In the genomic region with DNA sequence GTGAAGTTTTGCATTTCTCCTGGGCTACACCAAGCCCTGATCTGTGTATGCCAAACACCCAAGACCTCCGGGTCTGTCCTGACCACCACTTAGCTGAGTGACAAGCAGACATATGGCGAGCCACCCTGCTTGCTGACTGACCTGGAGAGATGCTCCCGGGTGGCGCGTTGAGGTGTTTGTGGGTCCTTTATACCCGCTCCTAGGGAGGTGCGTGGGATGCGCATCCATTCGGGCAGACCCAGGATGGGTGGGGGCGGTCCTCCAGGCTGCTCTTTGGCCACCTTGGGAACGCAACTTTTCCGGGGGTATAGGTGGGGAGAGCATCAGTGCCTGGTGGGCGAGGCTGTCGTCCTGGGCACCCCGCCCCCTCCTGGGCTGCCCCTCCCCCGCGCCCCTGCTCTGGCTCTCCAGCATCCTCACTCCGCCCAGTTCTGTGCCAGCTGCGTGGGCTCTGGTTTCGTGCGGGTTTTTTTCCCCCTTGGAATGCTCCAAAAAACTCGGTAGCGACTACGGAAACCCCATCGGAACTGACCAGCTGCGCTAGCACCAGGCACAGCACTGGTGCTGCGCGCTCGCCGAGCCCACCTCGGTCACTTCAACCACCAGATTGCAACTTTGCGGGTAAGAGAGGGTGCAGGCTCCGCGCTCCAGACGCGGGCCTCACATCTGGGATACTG, we compare ENCODE assay signal across 8 mouse cellular contexts. TPM values are rescaled to one million over a fixed set of nuclear protein-coding genes. Genes with fewer than 3 reads are reported as not detected.
DNase-seq lines count a peak whose midpoint lies in the region; ATAC-seq and TF ChIP-seq lines count a peak whose summit lies in the region.
"Had no signal": no experiment of that assay in that cellular context is flagged by ENCODE, and none has a peak within 500 bp of the region (broad histone marks: within the 10 kb centered on the region; RNA-seq: fewer than 3 reads in every experiment).

A gene (plus strand): TSS at position 397 of the 677 bp plus-strand sequence.

- TF ChIP-seq CTCF in intestine, postnatal 0 days (IDR thresholded peaks at IDR 0.05; ENCODE audit: low read depth), result no peak
- no peak for TF ChIP-seq CTCF in liver, postnatal 0 days (IDR thresholded peaks at IDR 0.05; ENCODE audit: low read depth)
- no peak for TF ChIP-seq CTCF in stomach, postnatal 0 days (IDR thresholded peaks at IDR 0.05; ENCODE audit: low read depth)

- H3K4me3 ChIP-seq in forebrain, embryonic 13.5 days, result peak within 1 kb of the TSS; percentile 59
- peak within 1 kb of the TSS; percentile 41 for H3K4me3 ChIP-seq in intestine, postnatal 0 days (ENCODE audit: low read depth, low read length)
- H3K4me3 ChIP-seq in liver, postnatal 0 days (ENCODE audit: low read depth, low read length), result peak within 1 kb of the TSS; percentile 8; the same call in 1 of the 2 replicates
- peak within 1 kb of the TSS; percentile 42 for H3K4me3 ChIP-seq in stomach, postnatal 0 days (ENCODE audit: low read depth, low read length)
- H3K4me3 ChIP-seq: myocyte had no signal

- peak within 1 kb of the TSS; percentile 62 for H3K9ac ChIP-seq in forebrain, embryonic 13.5 days
- 0 out of 2 replicates have a peak within 1 kb of the TSS, but pooled peaks have one; percentile 17 for H3K9ac ChIP-seq in intestine, postnatal 0 days (ENCODE audit: low read depth, low read length)
- H3K9ac ChIP-seq in liver, postnatal 0 days (replicated peaks), result no peak within 1 kb of the TSS
- peak within 1 kb of the TSS; percentile 38 for H3K9ac ChIP-seq in stomach, postnatal 0 days (ENCODE audit: low read length)

- no peaks in the 10 kb centered on the region for H3K9me3 ChIP-seq in forebrain, embryonic 13.5 days (replicated peaks)
- H3K9me3 ChIP-seq in intestine, postnatal 0 days (ENCODE audit: control insufficient read depth), result no peaks in the 10 kb centered on the region
- H3K9me3 ChIP-seq in liver, postnatal 0 days (ENCODE audit: low read length), result no peaks in the 10 kb centered on the region
- no peaks in the 10 kb centered on the region for H3K9me3 ChIP-seq in stomach, postnatal 0 days (ENCODE audit: control insufficient read depth, low read length)

- no peak for TF ChIP-seq EP300 in liver, postnatal 0 days (IDR thresholded peaks at IDR 0.05; ENCODE audit: low read depth)
- TF ChIP-seq EP300 in stomach, postnatal 0 days (optimal IDR thresholded peaks at IDR 0.05), result no peak

- peak within 1 kb of the TSS; percentile 91 for H3K4me2 ChIP-seq in forebrain, embryonic 13.5 days
- H3K4me2 ChIP-seq in intestine, postnatal 0 days (replicated peaks; ENCODE audit: low read depth), result peak within 1 kb of the TSS; percentile 62
- peak within 1 kb of the TSS; percentile 26 for H3K4me2 ChIP-seq in liver, postnatal 0 days (ENCODE audit: low read depth, low read length)
- peak within 1 kb of the TSS; percentile 69 for H3K4me2 ChIP-seq in stomach, postnatal 0 days (replicated peaks; ENCODE audit: low read depth)

- peak; percentile 80 for ATAC-seq in forebrain, embryonic 13.5 days
- ATAC-seq in intestine, postnatal 0 days, result no peak
- ATAC-seq in liver, postnatal 0 days, result no peak
- no peak for ATAC-seq in stomach, postnatal 0 days (ENCODE audit: low FRiP score, low TSS enrichment)

- H3K27me3 ChIP-seq in forebrain, embryonic 13.5 days, result peaks cover 18% of the 10 kb centered on the region
- peaks cover 18% of the 10 kb centered on the region for H3K27me3 ChIP-seq in intestine, postnatal 0 days (replicated peaks; ENCODE audit: control insufficient read depth, insufficient read depth, low read length)
- H3K27me3 ChIP-seq in liver, postnatal 0 days (ENCODE audit: insufficient read depth, low read length), result peaks cover 30% of the 10 kb centered on the region
- no peaks in the 10 kb centered on the region for H3K27me3 ChIP-seq in stomach, postnatal 0 days (ENCODE audit: control insufficient read depth, insufficient read depth, low read length)

- no peak within 1 kb of the TSS for H3K27ac ChIP-seq in forebrain, embryonic 13.5 days
- no peak within 1 kb of the TSS for H3K27ac ChIP-seq in intestine, postnatal 0 days (ENCODE audit: low read depth, low read length)
- H3K27ac ChIP-seq in liver, postnatal 0 days (ENCODE audit: low read depth), result no peak within 1 kb of the TSS
- H3K27ac ChIP-seq in stomach, postnatal 0 days (replicated peaks), result no peak within 1 kb of the TSS

- WGBS in forebrain, embryonic 13.5 days, result 0% methylated on average over 34 of the region's 36 CpGs
- 2% methylated on average over 36 of the region's 36 CpGs for whole genome bisulfite sequencing in intestine, postnatal 0 days
- 3% methylated on average over 35 of the region's 36 CpGs for WGBS in liver, postnatal 0 days (ENCODE audit: insufficient replicate concordance)
- 1% methylated on average over 36 of the region's 36 CpGs for WGBS in stomach, postnatal 0 days

- peaks cover 28% of the 10 kb centered on the region for H3K4me1 ChIP-seq in forebrain, embryonic 13.5 days
- H3K4me1 ChIP-seq in intestine, postnatal 0 days (replicated peaks; ENCODE audit: control insufficient read depth, insufficient read depth, low read length), result no peaks in the 10 kb centered on the region
- H3K4me1 ChIP-seq in liver, postnatal 0 days (ENCODE audit: insufficient read depth), result no peaks in the 10 kb centered on the region
- H3K4me1 ChIP-seq in stomach, postnatal 0 days (replicated peaks; ENCODE audit: control insufficient read depth, insufficient read depth), result no peaks in the 10 kb centered on the region

- H3K36me3 ChIP-seq in forebrain, embryonic 13.5 days (ENCODE audit: poor library complexity, severe bottlenecking), result no peaks in the 10 kb centered on the region
- no peaks in the 10 kb centered on the region for H3K36me3 ChIP-seq in intestine, postnatal 0 days (ENCODE audit: control insufficient read depth, insufficient read depth)
- no peaks in the 10 kb centered on the region for H3K36me3 ChIP-seq in liver, postnatal 0 days (replicated peaks; ENCODE audit: insufficient read depth, low read length)
- no peaks in the 10 kb centered on the region for H3K36me3 ChIP-seq in stomach, postnatal 0 days (ENCODE audit: control insufficient read depth, insufficient read depth, low read length)

- DNase-seq in ovary, postnatal 36 days (ENCODE audit: low spot score), result peak; percentile 15
- no peak for DNase-seq in ovary, postnatal 10 days (ENCODE audit: low spot score)
- DNase-seq in liver, postnatal 0 days, result peak; percentile 15
- DNase-seq in stomach, postnatal 0 days (ENCODE audit: low spot score), result peak; percentile 15
- no peak for DNase-seq in spleen, postnatal 10 days (ENCODE audit: low spot score in 2 of 2)

RNA-seq across cellular contexts. Expression of the gene that starts here (rescaled TPM):
- 4.3 and 5.0 TPM in 2 replicates for polyA plus RNA-seq in forebrain, embryonic 13.5 days (2015; fragmentation: Nextera tagmentation; extraction: Ambion mirVana)
- 1.5 and 2.0 TPM in 2 replicates for polyA plus RNA-seq in intestine, postnatal 0 days (2015; fragmentation: Nextera tagmentation; extraction: Ambion mirVana)
- not detected in 2 replicates for polyA plus RNA-seq in liver, postnatal 0 days (2015; fragmentation: Nextera tagmentation; extraction: Ambion mirVana)
- polyA plus RNA-seq in stomach, postnatal 0 days (2015; fragmentation: Nextera tagmentation; extraction: Ambion mirVana), result 1.3 TPM in 2 replicates
- polyA plus RNA-seq: myocyte had no signal

Comparison
In these comparisons a context has a peak if more than half of its experiments do, and no peak if none do; other contexts are left out.
1. DNase-seq: peak in ovary, postnatal 36 days (single experiment) and stomach, postnatal 0 days (single experiment); none in ovary, postnatal 10 days (single experiment) and spleen, postnatal 10 days (0 of 2).
2. Peak in DNase-seq, H3K4me3 ChIP-seq and H3K4me2 ChIP-seq in liver, postnatal 0 days; RNA of the gene not detected or under 1 TPM.
3. H3K4me2 ChIP-seq: peak in every context shown above with its lines; median percentile 91 in forebrain, embryonic 13.5 days; 69 in stomach, postnatal 0 days; 62 in intestine, postnatal 0 days; 26 in liver, postnatal 0 days.
4. H3K4me3 ChIP-seq: peak in every context shown above with its lines; median percentile 59 in forebrain, embryonic 13.5 days; 42 in stomach, postnatal 0 days; 41 in intestine, postnatal 0 days; 8 in liver, postnatal 0 days.